Mouse (Mus musculus): ENCODE data around the gene Slc1a5.

The Slc1a5 gene

GRCm38 (mm10) chr7:16819794-16820193, 38.7 kb downstream of the Slc1a5 start:
- no peak for DNase-seq (ENCODE audit: low read depth, low spot score)

GRCm38 (mm10) chr7:16820271-16820763, 39.2 kb downstream of the Slc1a5 start:
- no peak for DNase-seq (ENCODE audit: low read depth, low spot score)

GRCm38 (mm10) chr7:16821091-16821490, 40.0 kb downstream of the Slc1a5 start:
- no peak for DNase-seq (ENCODE audit: low read depth, low spot score)

GRCm38 (mm10) chr7:16821669-16822101, 40.5 kb downstream of the Slc1a5 start:
- no peak for DNase-seq (ENCODE audit: low read depth, low spot score)

GRCm38 (mm10) chr7:16823734-16824133, 42.6 kb downstream of the Slc1a5 start:
- DNase-seq (ENCODE audit: low read depth, low spot score) = no peak

- no peak for DNase-seq (ENCODE audit: low read depth, low spot score)
These were observed 44.6 kb downstream of the Slc1a5 start for GRCm38 (mm10) chr7:16825785-16826184.

- no peak for DNase-seq (ENCODE audit: low read depth, low spot score)
These were observed 45.4 kb downstream of the Slc1a5 start for GRCm38 (mm10) chr7:16826571-16826970.

- DNase-seq (ENCODE audit: low read depth, low spot score) = no peak
These were observed 46.1 kb downstream of the Slc1a5 start for GRCm38 (mm10) chr7:16827274-16827673.

- no peak for DNase-seq (ENCODE audit: low read depth, low spot score)
These were observed 49.3 kb downstream of the Slc1a5 start for GRCm38 (mm10) chr7:16830449-16830848.

GRCm38 (mm10) chr7:16837916-16838803, 57.0 kb downstream of the Slc1a5 start:
- no peak for DNase-seq (ENCODE audit: low read depth, low spot score)

- DNase-seq (ENCODE audit: low read depth, low spot score) = no peak
These were observed 57.8 kb downstream of the Slc1a5 start for GRCm38 (mm10) chr7:16838804-16839426.

GRCm38 (mm10) chr7:16839427-16840108, 58.4 kb downstream of the Slc1a5 start:
- no peak for DNase-seq (ENCODE audit: low read depth, low spot score)

GRCm38 (mm10) chr7:16840109-16840491, 59.0 kb downstream of the Slc1a5 start:
- DNase-seq (ENCODE audit: low read depth, low spot score) = no peak

- DNase-seq (ENCODE audit: low read depth, low spot score) = no peak
These were observed 59.9 kb downstream of the Slc1a5 start for GRCm38 (mm10) chr7:16841078-16841477.

GRCm38 (mm10) chr7:16841561-16842560, 60.7 kb downstream of the Slc1a5 start:
- DNase-seq (ENCODE audit: low read depth, low spot score) = no peak

- no peak for DNase-seq (ENCODE audit: low read depth, low spot score)
These were observed 61.5 kb downstream of the Slc1a5 start, which contains the start of gene Prkd2 for GRCm38 (mm10) chr7:16842645-16843063. TSS of gene Prkd2 (plus strand) at chr7:16842902.

- DNase-seq (ENCODE audit: low read depth, low spot score) = no peak
These were observed 62.5 kb downstream of the Slc1a5 start for GRCm38 (mm10) chr7:16843441-16844171.

- DNase-seq (ENCODE audit: low read depth, low spot score) = no peak
These were observed 63.5 kb downstream of the Slc1a5 start for GRCm38 (mm10) chr7:16844696-16845071.

- no peak for DNase-seq (ENCODE audit: low read depth, low spot score)
These were observed 64.1 kb downstream of the Slc1a5 start for GRCm38 (mm10) chr7:16845072-16845819.

- no peak for DNase-seq (ENCODE audit: low read depth, low spot score)
These were observed 64.7 kb downstream of the Slc1a5 start for GRCm38 (mm10) chr7:16845820-16846167.

All from WW6 (cell line).